Mouse (Mus musculus): ENCODE measurements around the gene Fam155a. TPM values are rescaled to one million over a fixed set of nuclear protein-coding genes. Genes with fewer than 3 reads are reported as not detected.
A peak's percentile ranks its signal among the peaks of the same experiment; 100 is the strongest.

Fam155a gene
- polyA plus RNA-seq, 1 experiment from 2014 or later, result 8.3 TPM

- peaks cover 20% of the 10 kb centered on the region for H3K4me1 ChIP-seq
- H3K4me2 ChIP-seq (replicated peaks), result no peak overlapping the region
- no peak overlapping the region for H3K9ac ChIP-seq (replicated peaks)
- H3K36me3 ChIP-seq, result no peaks in the 10 kb centered on the region
- 84% methylated on average over 2 of the region's 2 CpGs for WGBS
- H3K9me3 ChIP-seq, result no peaks in the 10 kb centered on the region
- H3K4me3 ChIP-seq, result no peak overlapping the region
- no peak overlapping the region for H3K27ac ChIP-seq (replicated peaks)
- ATAC-seq (ENCODE audit: low FRiP score, low read depth), result no peak
- H3K27me3 ChIP-seq, result no peaks in the 10 kb centered on the region
Measured at GRCm38 (mm10) chr8:9332766-9333165, 438.2 kb downstream of the Fam155a start.

- Histone ChIP-seq H3K27me3 (no peaks in the 10 kb centered on the region), H3K4me2 (replicated peaks) (no peak overlapping the region), H3K9me3 (no peaks in the 10 kb centered on the region), H3K4me1 (no peaks in the 10 kb centered on the region), H3K27ac (replicated peaks) (no peak overlapping the region), H3K4me3 (no peak overlapping the region), H3K36me3 (no peaks in the 10 kb centered on the region), H3K9ac (replicated peaks) (no peak overlapping the region)
- WGBS, result 40% methylated on average over 8 of the region's 8 CpGs
- ATAC-seq (ENCODE audit: low FRiP score, low read depth), result no peak
Measured at GRCm38 (mm10) chr8:9309456-9309855, 461.5 kb downstream of the Fam155a start.

- no peak overlapping the region for H3K4me2 ChIP-seq (replicated peaks)
- H3K9me3 ChIP-seq, result no peaks in the 10 kb centered on the region
- WGBS, result 63% methylated on average over 6 of the region's 6 CpGs
- H3K9ac ChIP-seq (replicated peaks), result no peak overlapping the region
- no peak overlapping the region for H3K27ac ChIP-seq (replicated peaks)
- H3K27me3 ChIP-seq, result no peaks in the 10 kb centered on the region
- H3K4me1 ChIP-seq, result peaks cover 5% of the 10 kb centered on the region; the same call in 1 of the 2 replicates
- no peak overlapping the region for H3K4me3 ChIP-seq
- H3K36me3 ChIP-seq, result no peaks in the 10 kb centered on the region
- ATAC-seq (ENCODE audit: low FRiP score, low read depth), result peak; percentile 52; the same call in 1 of the 2 replicates
Measured at GRCm38 (mm10) chr8:9303526-9304135, 467.3 kb downstream of the Fam155a start.

GRCm38 (mm10) chr8:9295046-9295445 is 475.9 kb downstream of the Fam155a start:
- no peak for ATAC-seq (ENCODE audit: low FRiP score, low read depth)
- H3K9ac ChIP-seq (replicated peaks), result no peak overlapping the region
- H3K27ac ChIP-seq (replicated peaks), result no peak overlapping the region
- H3K4me2 ChIP-seq (replicated peaks), result no peak overlapping the region
- no peaks in the 10 kb centered on the region for H3K9me3 ChIP-seq
- WGBS, result 92% methylated on average over 2 of the region's 2 CpGs
- H3K4me1 ChIP-seq, result no peaks in the 10 kb centered on the region
- H3K27me3 ChIP-seq, result no peaks in the 10 kb centered on the region
- H3K36me3 ChIP-seq, result no peaks in the 10 kb centered on the region
- H3K4me3 ChIP-seq, result no peak overlapping the region

GRCm38 (mm10) chr8:9292532-9292931 is 478.4 kb downstream of the Fam155a start:
- H3K27me3 ChIP-seq, result no peaks in the 10 kb centered on the region
- H3K9me3 ChIP-seq, result no peaks in the 10 kb centered on the region
- peaks cover 7% of the 10 kb centered on the region; the same call in 1 of the 2 replicates for H3K4me1 ChIP-seq
- H3K4me2 ChIP-seq (replicated peaks), result no peak overlapping the region
- no peak overlapping the region for H3K4me3 ChIP-seq
- H3K27ac ChIP-seq (replicated peaks), result no peak overlapping the region
- ATAC-seq (ENCODE audit: low FRiP score, low read depth), result no peak
- no peaks in the 10 kb centered on the region for H3K36me3 ChIP-seq
- H3K9ac ChIP-seq (replicated peaks), result no peak overlapping the region
- 73% methylated on average over 2 of the region's 2 CpGs for WGBS

- Histone ChIP-seq H3K36me3 (no peaks in the 10 kb centered on the region), H3K4me2 (replicated peaks) (no peak overlapping the region), H3K4me3 (no peak overlapping the region), H3K9ac (replicated peaks) (no peak overlapping the region), H3K27ac (replicated peaks) (no peak overlapping the region), H3K9me3 (no peaks in the 10 kb centered on the region), H3K4me1 (peaks cover 7% of the 10 kb centered on the region; the same call in 1 of the 2 replicates), H3K27me3 (no peaks in the 10 kb centered on the region)
- no peak for ATAC-seq (ENCODE audit: low FRiP score, low read depth)
- WGBS, result 13% methylated on average over 8 of the region's 8 CpGs
Measured at GRCm38 (mm10) chr8:9288015-9288729, 482.8 kb downstream of the Fam155a start.

- Histone ChIP-seq H3K9ac (replicated peaks) (no peak overlapping the region), H3K27ac (replicated peaks) (no peak overlapping the region), H3K27me3 (no peaks in the 10 kb centered on the region), H3K4me3 (no peak overlapping the region), H3K9me3 (no peaks in the 10 kb centered on the region), H3K4me2 (replicated peaks) (no peak overlapping the region), H3K4me1 (no peaks in the 10 kb centered on the region), H3K36me3 (no peaks in the 10 kb centered on the region)
- ATAC-seq (ENCODE audit: low FRiP score, low read depth), result no peak
- 88% methylated on average over 8 of the region's 8 CpGs for WGBS
Measured at GRCm38 (mm10) chr8:9274117-9274516, 496.8 kb downstream of the Fam155a start.

- no peaks in the 10 kb centered on the region for H3K27me3 ChIP-seq
- H3K4me3 ChIP-seq, result no peak overlapping the region
- H3K4me1 ChIP-seq, result no peaks in the 10 kb centered on the region
- ATAC-seq (ENCODE audit: low FRiP score, low read depth), result no peak
- whole genome bisulfite sequencing, result 87% methylated on average over 8 of the region's 8 CpGs
- H3K36me3 ChIP-seq, result no peaks in the 10 kb centered on the region
- H3K9me3 ChIP-seq, result no peaks in the 10 kb centered on the region
- no peak overlapping the region for H3K9ac ChIP-seq (replicated peaks)
- no peak overlapping the region for H3K4me2 ChIP-seq (replicated peaks)
- H3K27ac ChIP-seq (replicated peaks), result no peak overlapping the region
Measured at GRCm38 (mm10) chr8:9264378-9264777, 506.6 kb downstream of the Fam155a start.

GRCm38 (mm10) chr8:9261527-9261926 is 509.4 kb downstream of the Fam155a start:
- Histone ChIP-seq H3K27me3 (no peaks in the 10 kb centered on the region), H3K4me1 (no peaks in the 10 kb centered on the region), H3K36me3 (no peaks in the 10 kb centered on the region), H3K4me3 (no peak overlapping the region), H3K9ac (replicated peaks) (no peak overlapping the region; the same call in 1 of the 2 replicates), H3K9me3 (no peaks in the 10 kb centered on the region), H3K27ac (replicated peaks) (0 out of 2 replicates have a peak overlapping the region, but pooled peaks have one; percentile 36), H3K4me2 (replicated peaks) (no peak overlapping the region)
- 0 out of 2 replicates have a peak, but pooled peaks have one; percentile 27 for ATAC-seq (ENCODE audit: low FRiP score, low read depth)
- 44% methylated on average over 8 of the region's 8 CpGs for WGBS

- Histone ChIP-seq H3K27ac (replicated peaks) (no peak overlapping the region), H3K27me3 (no peaks in the 10 kb centered on the region), H3K9ac (replicated peaks) (no peak overlapping the region), H3K36me3 (no peaks in the 10 kb centered on the region), H3K9me3 (no peaks in the 10 kb centered on the region), H3K4me1 (no peaks in the 10 kb centered on the region), H3K4me3 (no peak overlapping the region), H3K4me2 (replicated peaks) (no peak overlapping the region)
- ATAC-seq (ENCODE audit: low FRiP score, low read depth), result no peak
- WGBS, result 88% methylated on average over 5 of the region's 5 CpGs
Measured at GRCm38 (mm10) chr8:9255316-9255715, 515.6 kb downstream of the Fam155a start.

GRCm38 (mm10) chr8:9252991-9253390 is 518.0 kb downstream of the Fam155a start:
- Histone ChIP-seq H3K27me3 (no peaks in the 10 kb centered on the region), H3K36me3 (no peaks in the 10 kb centered on the region), H3K9ac (replicated peaks) (no peak overlapping the region), H3K27ac (replicated peaks) (no peak overlapping the region), H3K4me1 (peaks cover 6% of the 10 kb centered on the region; the same call in 1 of the 2 replicates), H3K4me3 (no peak overlapping the region), H3K9me3 (no peaks in the 10 kb centered on the region), H3K4me2 (replicated peaks) (no peak overlapping the region)
- 88% methylated on average over 4 of the region's 4 CpGs for WGBS
- ATAC-seq (ENCODE audit: low FRiP score, low read depth), result no peak

- Histone ChIP-seq H3K36me3 (no peaks in the 10 kb centered on the region), H3K4me2 (replicated peaks) (no peak overlapping the region), H3K27ac (replicated peaks) (peak overlapping the region; percentile 39; the same call in 1 of the 2 replicates), H3K9me3 (no peaks in the 10 kb centered on the region), H3K27me3 (no peaks in the 10 kb centered on the region), H3K9ac (replicated peaks) (no peak overlapping the region), H3K4me1 (peaks cover 15% of the 10 kb centered on the region; the same call in 1 of the 2 replicates), H3K4me3 (no peak overlapping the region)
- WGBS, result 71% methylated on average over 17 of the region's 17 CpGs
- no peak for ATAC-seq (ENCODE audit: low FRiP score, low read depth)
Measured at GRCm38 (mm10) chr8:9248109-9248821, 522.7 kb downstream of the Fam155a start.
